Mouse (Mus musculus) liver, embryonic 14 days (tissue): ENCODE measurements around the gene Myl6b. TPM values are rescaled to one million over a fixed set of nuclear protein-coding genes. Genes with fewer than 3 reads are reported as not detected.

ENCODE experiments used
- polyA plus RNA-seq: library from polyadenylated mRNA; depleted of rRNA; stranded (reverse); fragments of >200 nt; gene quantifications from 2 replicates; pipeline ENCODE4 v1.2.3, GENCODE M21; 2012; rRNA removed

Gene Myl6b
- 1.3 and 2.6 TPM in 2 replicates for polyA plus RNA-seq

GRCm38 (mm10) chr10:128498590-128498989 lies at the start of gene Myl6b:
Myl6b (minus strand) TSS chr10:128498685.

GRCm38 (mm10) chr10:128547361-128548032 lies 49.0 kb upstream of the Myl6b start, which contains the start of gene Zc3h10:
Zc3h10 (minus strand) TSS chr10:128547774.

DNA sequence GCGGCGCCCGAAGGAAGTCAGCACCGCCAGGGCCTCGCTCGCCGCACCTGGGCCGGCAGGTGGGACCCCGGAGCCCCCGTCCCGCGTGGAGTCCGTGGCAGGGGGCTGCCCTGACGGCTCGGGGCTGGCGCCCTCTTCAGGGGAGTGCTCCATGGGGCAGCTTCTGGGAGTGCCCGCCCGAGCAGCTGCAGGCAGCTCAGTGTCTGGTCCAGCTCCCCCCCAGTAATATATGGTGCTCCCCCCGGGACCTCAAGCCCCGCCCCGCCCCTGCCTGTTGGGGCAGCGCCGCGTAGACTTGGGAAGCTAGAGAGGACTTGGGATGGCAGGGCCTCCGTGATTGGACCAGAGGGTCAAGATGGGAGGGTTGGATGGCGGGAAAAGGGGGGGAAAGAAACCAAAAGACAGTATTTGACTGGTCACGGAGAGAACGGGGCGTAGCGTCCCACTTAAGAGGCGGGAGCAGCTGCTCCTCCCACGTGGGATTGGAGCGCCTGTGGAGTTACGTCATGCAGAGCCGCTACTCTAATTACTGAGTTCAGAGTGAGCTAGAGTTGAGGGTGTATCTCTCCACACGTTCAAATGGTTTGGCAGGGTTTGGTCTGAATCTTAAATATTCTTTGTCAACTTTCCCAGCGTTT lies 27.3 kb upstream of the Myl6b start, which contains the start of gene Esyt1:
TSS of gene Esyt1 (minus strand) at position 201 of the 638 bp plus-strand sequence.

DNA sequence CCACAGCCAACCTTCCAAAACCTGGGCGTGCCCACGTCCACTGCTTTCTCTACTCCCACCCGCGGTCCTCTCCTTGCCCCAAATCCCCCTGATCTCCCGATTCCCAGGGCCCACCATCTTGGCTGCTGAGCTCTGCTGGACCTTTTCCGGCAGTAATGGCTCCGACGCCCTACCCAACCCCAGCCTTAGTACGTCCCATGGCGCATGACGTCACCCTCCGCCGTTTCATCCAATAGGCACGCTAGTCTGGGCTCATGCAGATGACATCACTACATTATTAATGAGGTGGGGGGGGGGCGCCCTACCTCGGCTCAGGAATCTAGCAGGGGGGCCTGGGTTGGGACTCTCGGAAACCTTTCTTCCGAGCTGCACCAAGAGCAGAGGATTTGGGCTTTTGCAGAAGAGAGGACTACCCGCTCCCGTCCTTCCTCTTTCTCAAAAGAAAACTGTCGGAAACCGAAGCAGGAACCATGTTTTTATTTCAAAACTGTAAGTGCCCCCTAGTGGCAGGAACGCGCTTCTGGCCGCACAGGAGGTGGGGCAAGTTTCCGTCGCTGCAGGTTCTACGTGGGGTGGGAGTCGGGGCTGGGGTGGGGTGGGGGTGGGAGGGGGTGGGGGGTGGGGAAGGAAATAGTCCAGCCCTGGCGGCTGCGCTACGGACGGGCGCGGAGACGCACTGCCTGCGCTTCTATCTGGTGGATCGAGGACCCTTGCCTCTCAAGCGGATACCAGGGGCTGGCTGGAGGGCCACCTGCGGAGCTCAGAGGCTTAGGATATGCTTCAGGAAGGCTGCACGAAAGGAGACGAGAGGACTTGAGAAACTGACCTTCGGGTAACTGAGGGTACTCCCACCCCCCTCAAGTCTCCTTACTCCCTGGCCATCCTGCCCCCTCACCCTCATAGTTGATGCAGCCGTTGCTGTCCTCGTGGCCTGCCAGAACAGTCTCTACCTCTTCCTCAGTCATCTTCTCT lies 4.5 kb downstream of the Myl6b start, which contains the start of gene Myl6:
TSS of gene Myl6 (minus strand) at position 451 of the 972 bp plus-strand sequence.

DNA sequence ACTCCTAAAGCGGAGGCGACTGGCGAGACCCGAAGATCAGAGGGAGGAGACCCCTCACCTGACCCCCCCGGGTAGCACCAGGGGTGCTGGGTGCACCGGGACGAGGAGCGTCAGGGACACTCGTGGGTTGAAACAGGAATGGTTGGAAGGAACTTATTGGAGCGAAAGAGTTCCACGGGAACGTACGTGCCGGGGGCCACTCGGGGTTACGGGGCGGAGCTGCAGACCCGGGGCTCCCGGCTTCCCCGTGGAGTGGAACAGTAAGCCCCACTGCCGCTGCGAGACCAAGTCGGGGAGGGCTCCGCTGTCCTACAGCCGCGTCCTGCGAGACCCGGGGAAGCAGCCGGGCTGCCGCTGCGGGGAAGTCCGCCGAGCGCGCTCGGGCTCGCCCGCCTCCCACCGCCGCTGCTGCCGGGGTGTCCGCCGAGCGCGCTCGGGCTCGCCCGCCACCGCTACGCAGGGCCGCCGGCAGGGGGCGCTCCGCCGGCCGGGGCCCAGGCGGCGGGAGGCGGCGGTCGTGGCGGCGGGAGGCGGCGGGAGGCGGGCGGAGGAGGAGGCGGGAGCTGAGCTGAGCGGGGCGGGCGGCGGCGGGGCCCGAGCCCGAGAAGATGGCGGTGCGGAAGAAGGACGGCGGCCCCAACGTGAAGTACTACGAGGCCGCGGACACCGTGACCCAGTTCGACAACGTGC lies 39.6 kb downstream of the Myl6b start, which contains the start of gene Smarcc2:
TSS of gene Smarcc2 (plus strand) at position 530 of the 690 bp plus-strand sequence.

Other genes starting within 250 kb of the Myl6b start
- gene Apon, start 244.6 kb downstream of the Myl6b start, polyA plus RNA-seq: 0.76 and 0.77 TPM in 2 replicates
- gene Apof, start 230.0 kb downstream of the Myl6b start, polyA plus RNA-seq: 55.6 and 67.0 TPM in 2 replicates
- gene Stat2, start 228.1 kb downstream of the Myl6b start, polyA plus RNA-seq: 6.0 and 7.8 TPM in 2 replicates
- 0.05 and 0.07 TPM in 2 replicates for gene Il23a, start 199.9 kb downstream of the Myl6b start, polyA plus RNA-seq
- gene Pan2, start 195.3 kb downstream of the Myl6b start, polyA plus RNA-seq: 11.6 and 14.5 TPM in 2 replicates
- gene Cnpy2, start 176.2 kb downstream of the Myl6b start, polyA plus RNA-seq: 40.1 and 42.6 TPM in 2 replicates
- gene Cs, start 161.0 kb downstream of the Myl6b start, polyA plus RNA-seq: 77.6 and 86.0 TPM in 2 replicates
- gene Coq10a, start 129.7 kb downstream of the Myl6b start, polyA plus RNA-seq: 6.3 and 7.8 TPM in 2 replicates
- gene Ankrd52, start 121.6 kb downstream of the Myl6b start, polyA plus RNA-seq: 6.6 and 7.5 TPM in 2 replicates
- 27.1 and 33.4 TPM in 2 replicates for gene Slc39a5, start 97.5 kb downstream of the Myl6b start, polyA plus RNA-seq
- gene Nabp2, start 87.2 kb downstream of the Myl6b start, polyA plus RNA-seq: 23.4 and 25.4 TPM in 2 replicates
- gene Rnf41, start 87.0 kb downstream of the Myl6b start, polyA plus RNA-seq: 5.3 and 6.0 TPM in 2 replicates
- gene Smarcc2, start 39.4 kb downstream of the Myl6b start, polyA plus RNA-seq: 29.4 and 31.2 TPM in 2 replicates
- 684 and 704 TPM in 2 replicates for gene Myl6, start 4.5 kb downstream of the Myl6b start, polyA plus RNA-seq
- 8.9 and 10.3 TPM in 2 replicates for gene Esyt1, start 27.2 kb upstream of the Myl6b start, polyA plus RNA-seq
- gene Zc3h10, start 49.1 kb upstream of the Myl6b start, polyA plus RNA-seq: 3.4 and 3.9 TPM in 2 replicates
- gene Rpl41, start 50.6 kb upstream of the Myl6b start, polyA plus RNA-seq: 2,339 and 2,756 TPM in 2 replicates
- gene Pa2g4, start 67.3 kb upstream of the Myl6b start, polyA plus RNA-seq: 134 TPM in 2 replicates
- gene Erbb3, start 91.0 kb upstream of the Myl6b start, polyA plus RNA-seq: 1.6 and 1.8 TPM in 2 replicates
- 772 and 943 TPM in 2 replicates for gene Rps26, start 128.1 kb upstream of the Myl6b start, polyA plus RNA-seq
- gene Ikzf4, start 147.3 kb upstream of the Myl6b start, polyA plus RNA-seq: 0.10 and 0.13 TPM in 2 replicates
- 7.1 and 8.4 TPM in 2 replicates for gene Suox, start 175.4 kb upstream of the Myl6b start, polyA plus RNA-seq
- 18.4 and 20.3 TPM in 2 replicates for gene Rab5b, start 197.6 kb upstream of the Myl6b start, polyA plus RNA-seq
- 0.24 and 0.29 TPM in 2 replicates for gene Pmel, start 205.5 kb upstream of the Myl6b start, polyA plus RNA-seq
- gene Cdk2, start 206.3 kb upstream of the Myl6b start, polyA plus RNA-seq: 37.4 and 45.7 TPM in 2 replicates
- gene Dgka, start 246.2 kb upstream of the Myl6b start, polyA plus RNA-seq: 1.6 and 1.8 TPM in 2 replicates
- gene Pym1, start 249.2 kb upstream of the Myl6b start, polyA plus RNA-seq: 18.7 and 21.6 TPM in 2 replicates